Mouse (Mus musculus) erythroblast, embryonic 14.5 days (primary cell): ENCODE measurements around the gene Cryaa.

Experiments used
- GATA1 ChIP-seq: IDR thresholded peaks from 2 replicates; pipeline ENCODE4 v1.6.1; 2012; ENCODE audit warnings: low read length, inconsistent platforms, mixed read lengths
- TAL1 ChIP-seq: IDR thresholded peaks from 3 replicates; pipeline ENCODE4 v1.6.1; 2012; ENCODE audit warnings: low read length, inconsistent platforms, mixed read lengths

GRCm38 (mm10) chr17:31728043-31728442 lies 50.4 kb downstream of the Cryaa start:
- TF ChIP-seq TAL1: no peak
- no peak for TF ChIP-seq GATA1
